Mouse (Mus musculus): ENCODE data around the gene Mall. TPM values are rescaled to one million over a fixed set of nuclear protein-coding genes. Genes with fewer than 3 reads are reported as not detected.

Gene Mall
- total and polyA plus RNA-seq, 3 experiments = 5.9 to 11.4 (median 7.1) TPM

DNA sequence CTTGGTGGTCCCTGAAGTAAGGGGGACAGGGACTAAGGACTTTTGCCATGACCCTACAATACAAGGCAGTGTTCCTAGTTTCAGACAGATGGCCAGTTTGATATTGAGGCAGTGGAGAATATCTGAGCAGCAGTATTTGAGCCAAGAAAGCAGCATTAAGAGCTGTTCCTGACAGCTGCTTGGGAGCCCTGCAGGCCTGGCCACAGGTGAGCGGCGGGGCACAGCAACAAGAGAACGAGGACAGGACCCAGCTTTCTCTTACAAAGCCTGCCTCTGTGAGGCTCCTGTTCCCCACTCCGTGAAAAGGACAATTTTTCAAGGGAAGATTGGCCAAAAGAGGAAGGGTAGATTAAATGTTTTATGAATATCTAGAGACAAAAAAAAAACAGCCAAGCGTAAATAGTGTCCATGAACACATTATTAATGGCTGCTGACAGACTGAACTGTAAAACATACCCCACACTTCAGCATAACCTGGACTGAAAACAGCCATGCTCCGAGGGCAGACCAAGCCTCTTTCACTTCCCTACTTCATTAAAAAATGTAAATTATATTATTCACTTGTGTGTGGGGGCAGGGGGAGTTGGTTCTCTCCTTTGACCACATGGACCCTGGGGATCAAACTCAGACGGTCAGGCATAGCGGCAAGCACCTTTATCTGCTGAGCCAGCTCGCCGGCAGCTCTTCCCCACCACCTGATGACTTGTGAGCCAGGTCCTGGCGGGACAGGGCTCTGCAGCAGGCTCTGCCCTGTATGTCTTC is 22.3 kb upstream of the Mall start:
- TF ChIP-seq CTCF (IDR thresholded peaks at IDR 0.05) (no peak), POLR2A (IDR thresholded peaks at IDR 0.05; ENCODE audit: insufficient read depth, low read depth, low read length) (no peak), EP300 (IDR thresholded peaks at IDR 0.05; ENCODE audit: insufficient read depth, low read depth, low read length) (no peak)
- intact Hi-C loops (cut with DNase I) = no loop called here
- Histone ChIP-seq H3K79me2 (replicated peaks; ENCODE audit: control insufficient read depth, insufficient read depth, low read length) (no peaks in the 10 kb centered on the region), H3K9ac (ENCODE audit: low read depth, low read length) (no peak overlapping the region), H3K4me1 (ENCODE audit: control insufficient read depth, insufficient read depth, low read length) (no peaks in the 10 kb centered on the region), H3K27ac (no peak overlapping the region), H3K4me3 (no peak overlapping the region), H3K27me3 (ENCODE audit: control insufficient read depth, insufficient read depth, low read length) (no peaks in the 10 kb centered on the region), H3K36me3 (ENCODE audit: control insufficient read depth, insufficient read depth, low read length) (no peaks in the 10 kb centered on the region)
- DNase-seq = no peak
- 84% methylated on average over 11 of the region's 11 CpGs for WGBS

DNA sequence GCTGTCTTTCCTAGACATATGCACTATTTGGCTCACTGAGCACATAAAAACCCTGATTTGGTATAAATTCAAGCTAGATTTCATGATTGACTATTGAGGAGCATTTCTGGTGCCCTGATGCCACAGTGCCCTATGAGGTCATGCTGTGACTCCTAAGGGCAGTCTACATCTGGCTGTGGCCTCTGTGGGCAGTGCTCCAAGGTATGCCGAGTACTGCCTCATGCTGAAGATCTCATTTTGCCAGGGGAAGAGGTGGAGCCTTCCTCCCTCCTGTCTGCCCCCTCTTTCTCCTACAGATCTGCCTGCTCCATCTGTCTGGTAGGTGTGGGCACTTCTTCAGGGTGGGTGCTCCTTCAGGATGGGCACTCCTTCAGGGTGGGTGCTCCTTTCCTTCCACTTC is 19.6 kb upstream of the Mall start:
- H3K36me3 ChIP-seq (ENCODE audit: control insufficient read depth, insufficient read depth, low read length) = no peaks in the 10 kb centered on the region
- no peak overlapping the region for H3K27ac ChIP-seq
- no peak overlapping the region for H3K9ac ChIP-seq (ENCODE audit: low read depth, low read length)
- TF ChIP-seq CTCF (IDR thresholded peaks at IDR 0.05) (no peak), EP300 (IDR thresholded peaks at IDR 0.05; ENCODE audit: insufficient read depth, low read depth, low read length) (no peak), POLR2A (IDR thresholded peaks at IDR 0.05; ENCODE audit: insufficient read depth, low read depth, low read length) (no peak)
- WGBS = 27% methylated on average over 1 of the region's 1 CpGs
- no peaks in the 10 kb centered on the region for H3K79me2 ChIP-seq (replicated peaks; ENCODE audit: control insufficient read depth, insufficient read depth, low read length)
- H3K4me1 ChIP-seq (ENCODE audit: control insufficient read depth, insufficient read depth, low read length) = no peaks in the 10 kb centered on the region
- DNase-seq = no peak
- no peaks in the 10 kb centered on the region for H3K27me3 ChIP-seq (ENCODE audit: control insufficient read depth, insufficient read depth, low read length)
- intact Hi-C loops (cut with DNase I) = no loop called here
- no peak overlapping the region for H3K4me3 ChIP-seq

DNA sequence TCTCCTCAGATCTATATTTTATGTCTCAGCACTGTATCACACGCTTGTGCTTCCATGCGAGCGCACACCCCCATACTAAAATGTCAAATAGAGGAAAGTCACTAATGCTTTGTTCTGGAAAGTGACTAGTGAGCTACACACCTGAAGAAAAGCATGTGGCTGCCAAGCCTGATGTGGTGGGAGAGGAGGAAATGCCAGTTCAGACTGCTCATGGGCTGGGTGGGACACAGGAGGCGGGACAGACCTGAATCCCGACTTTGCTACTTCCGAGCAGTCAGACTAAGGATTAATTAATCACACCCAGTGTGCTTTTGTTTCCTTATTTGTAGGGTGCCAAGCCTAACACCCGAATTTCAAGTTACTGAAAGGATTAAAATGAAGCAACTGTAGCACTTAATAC is 18.6 kb upstream of the Mall start:
- TF ChIP-seq CTCF (IDR thresholded peaks at IDR 0.05) = no peak
- no peak for TF ChIP-seq EP300 (IDR thresholded peaks at IDR 0.05; ENCODE audit: insufficient read depth, low read depth, low read length)
- TF ChIP-seq POLR2A (IDR thresholded peaks at IDR 0.05; ENCODE audit: insufficient read depth, low read depth, low read length) = no peak
- DNase-seq = no peak
- Histone ChIP-seq H3K79me2 (replicated peaks; ENCODE audit: control insufficient read depth, insufficient read depth, low read length) (no peaks in the 10 kb centered on the region), H3K4me1 (ENCODE audit: control insufficient read depth, insufficient read depth, low read length) (no peaks in the 10 kb centered on the region), H3K4me3 (no peak overlapping the region), H3K36me3 (ENCODE audit: control insufficient read depth, insufficient read depth, low read length) (no peaks in the 10 kb centered on the region), H3K27ac (no peak overlapping the region), H3K9ac (ENCODE audit: low read depth, low read length) (no peak overlapping the region), H3K27me3 (ENCODE audit: control insufficient read depth, insufficient read depth, low read length) (no peaks in the 10 kb centered on the region)
- 70% methylated on average over 7 of the region's 7 CpGs for WGBS
- intact Hi-C loops (cut with DNase I) = no loop called here

DNA sequence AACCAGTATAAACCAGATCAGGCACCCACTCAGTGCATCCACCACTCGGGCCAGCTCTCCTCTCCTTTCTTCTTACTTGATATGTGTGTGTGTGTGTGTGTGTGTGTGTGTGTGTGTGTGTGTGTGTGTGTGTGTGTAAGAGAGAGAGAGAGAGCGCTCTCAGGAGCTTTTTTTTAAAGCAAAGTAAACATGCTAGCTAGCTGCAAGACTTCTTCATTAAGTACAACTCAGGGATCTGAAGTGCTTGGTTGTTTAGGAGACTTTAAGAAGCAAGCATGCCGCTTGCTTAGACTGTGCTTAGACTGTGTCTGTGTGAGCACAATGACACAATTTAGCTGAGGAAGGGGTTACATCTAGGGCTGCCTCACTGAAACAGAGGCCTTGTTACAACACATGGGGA is 12.9 kb upstream of the Mall start:
- Histone ChIP-seq H3K4me1 (ENCODE audit: control insufficient read depth, insufficient read depth, low read length) (no peaks in the 10 kb centered on the region), H3K27me3 (ENCODE audit: control insufficient read depth, insufficient read depth, low read length) (no peaks in the 10 kb centered on the region), H3K4me3 (no peak overlapping the region), H3K79me2 (replicated peaks; ENCODE audit: control insufficient read depth, insufficient read depth, low read length) (no peaks in the 10 kb centered on the region), H3K27ac (no peak overlapping the region), H3K9ac (ENCODE audit: low read depth, low read length) (no peak overlapping the region), H3K36me3 (ENCODE audit: control insufficient read depth, insufficient read depth, low read length) (no peaks in the 10 kb centered on the region)
- TF ChIP-seq POLR2A (IDR thresholded peaks at IDR 0.05; ENCODE audit: insufficient read depth, low read depth, low read length) = no peak
- WGBS = 76% methylated on average over 3 of the region's 3 CpGs
- no peak for DNase-seq
- intact Hi-C loops (cut with DNase I) = no loop called here

DNA sequence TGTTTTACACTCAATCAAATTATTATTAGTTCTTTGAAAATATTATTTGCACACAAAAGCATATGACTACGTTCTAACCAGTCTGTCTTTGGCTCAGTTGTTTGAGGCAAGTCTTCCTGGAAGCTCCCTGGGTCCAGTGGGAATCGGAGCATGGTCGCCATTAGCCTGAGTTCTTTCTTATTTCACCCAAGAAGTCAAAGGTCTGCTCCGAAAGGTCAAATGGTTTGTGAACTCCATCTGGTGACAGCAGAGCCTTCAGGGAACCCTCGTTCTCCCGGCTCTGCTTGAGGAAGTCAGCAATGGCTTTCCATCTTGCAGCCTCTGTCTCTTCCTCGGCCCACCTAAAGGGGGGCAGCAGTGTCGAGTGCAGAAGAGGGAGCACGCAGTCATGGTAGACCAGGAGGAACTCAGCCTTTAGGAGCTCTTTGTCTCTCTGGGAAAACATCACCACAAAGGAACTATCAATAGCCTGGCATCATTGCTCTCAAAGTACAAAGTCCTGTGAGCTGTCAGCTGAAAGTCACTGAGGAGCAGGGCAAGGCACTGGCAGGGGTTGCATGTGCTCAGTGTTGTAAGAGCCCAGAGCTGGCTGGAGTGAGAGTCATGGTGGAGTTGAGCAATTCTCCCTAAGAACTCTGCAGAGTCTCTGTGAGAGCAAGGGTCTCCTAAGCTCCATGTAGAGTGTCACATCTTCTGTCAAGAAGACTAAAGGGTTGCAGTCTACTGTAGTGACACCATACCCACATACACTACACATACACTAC is 11.2 kb upstream of the Mall start:
- no peaks in the 10 kb centered on the region for H3K36me3 ChIP-seq (ENCODE audit: control insufficient read depth, insufficient read depth, low read length)
- no peak overlapping the region for H3K27ac ChIP-seq
- 83% methylated on average over 9 of the region's 9 CpGs for WGBS
- peaks cover 9% of the 10 kb centered on the region for H3K4me1 ChIP-seq (ENCODE audit: control insufficient read depth, insufficient read depth, low read length)
- TF ChIP-seq EP300 (IDR thresholded peaks at IDR 0.05; ENCODE audit: insufficient read depth, low read depth, low read length) (no peak), CTCF (IDR thresholded peaks at IDR 0.05) (no peak), POLR2A (IDR thresholded peaks at IDR 0.05; ENCODE audit: insufficient read depth, low read depth, low read length) (no peak)
- intact Hi-C loops (cut with DNase I) = no loop called here
- no peak overlapping the region for H3K9ac ChIP-seq (ENCODE audit: low read depth, low read length)
- DNase-seq = no peak
- H3K27me3 ChIP-seq (ENCODE audit: control insufficient read depth, insufficient read depth, low read length) = no peaks in the 10 kb centered on the region
- no peaks in the 10 kb centered on the region for H3K79me2 ChIP-seq (replicated peaks; ENCODE audit: control insufficient read depth, insufficient read depth, low read length)
- H3K4me3 ChIP-seq = no peak overlapping the region

DNA sequence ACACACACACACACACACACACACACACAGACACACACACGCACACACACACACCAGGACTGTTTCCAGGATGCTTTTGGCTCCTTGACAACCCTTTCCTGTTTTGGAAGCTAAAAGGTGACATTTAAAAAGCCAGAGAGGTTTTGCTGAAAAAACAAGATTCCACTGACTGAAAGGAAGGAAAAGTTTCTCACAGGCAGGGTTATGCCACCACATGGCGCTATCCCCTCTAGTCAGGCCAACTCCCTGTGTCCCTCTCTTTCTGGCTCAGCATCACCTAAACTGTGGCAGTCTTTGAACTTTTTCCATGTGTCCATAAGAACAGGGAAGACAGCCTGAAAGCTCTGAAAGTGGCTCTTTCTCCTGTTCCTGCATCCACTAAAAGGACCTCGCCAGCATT is 8.2 kb upstream of the Mall start:
- Histone ChIP-seq H3K4me1 (ENCODE audit: control insufficient read depth, insufficient read depth, low read length) (peaks cover 10% of the 10 kb centered on the region), H3K27me3 (ENCODE audit: control insufficient read depth, insufficient read depth, low read length) (no peaks in the 10 kb centered on the region), H3K9ac (ENCODE audit: low read depth, low read length) (no peak overlapping the region), H3K79me2 (replicated peaks; ENCODE audit: control insufficient read depth, insufficient read depth, low read length) (no peaks in the 10 kb centered on the region), H3K27ac (no peak overlapping the region), H3K36me3 (ENCODE audit: control insufficient read depth, insufficient read depth, low read length) (no peaks in the 10 kb centered on the region), H3K4me3 (no peak overlapping the region)
- 54% methylated on average over 3 of the region's 3 CpGs for WGBS
- intact Hi-C loops (cut with DNase I) = no loop called here
- TF ChIP-seq CTCF (IDR thresholded peaks at IDR 0.05) (peak; percentile 28), EP300 (IDR thresholded peaks at IDR 0.05; ENCODE audit: insufficient read depth, low read depth, low read length) (no peak)
- DNase-seq = no peak
